Mouse (Mus musculus) common myeloid progenitor, adult 5-6 weeks (primary cell): ENCODE data around the gene Hist2h2bb. TPM values are rescaled to one million over a fixed set of nuclear protein-coding genes. Genes with fewer than 3 reads are reported as not detected.
"Not testable (repeated sequence)": the region's sequence is repeated elsewhere in the genome, so short reads cannot be mapped to it uniquely, and the experiment has no call there.

Source experiments
- ATAC-seq: replicated peaks from 2 replicates; pipeline ENCODE4 v1.8.0; 2016; ENCODE audit warnings: low read depth, mild to moderate bottlenecking, moderate TSS enrichment, inconsistent platforms; ENCODE audit not compliant: poor library complexity, severe bottlenecking
- total RNA-seq: library from RNA; stranded (forward); fragments of 200-1000, 187-1606 nt; gene quantifications from 2 replicates; pipeline ENCODE4 v1.2.3, GENCODE M21; 2017

The Hist2h2bb gene
- total RNA-seq, 1 experiment from 2014 or later = 6,356 TPM

DNA sequence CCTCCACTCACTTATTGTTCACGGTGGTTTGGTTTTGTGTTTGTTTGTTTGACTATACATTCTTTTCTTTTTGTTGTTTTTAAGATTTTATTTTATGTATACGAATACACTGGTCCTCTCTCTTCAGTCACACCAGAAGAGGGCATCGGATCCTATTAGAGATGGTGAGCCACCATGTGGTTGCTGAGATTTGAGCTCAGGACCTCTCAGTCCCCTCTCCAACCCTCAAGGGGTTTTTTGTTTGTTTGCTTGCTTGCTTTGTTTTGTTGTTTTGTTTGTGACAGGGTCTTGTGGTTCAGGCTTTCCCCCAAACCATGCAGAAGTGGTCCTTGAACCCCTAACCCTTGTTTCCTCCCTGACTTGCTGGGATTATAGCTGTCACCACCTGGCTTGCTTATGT lies 7.9 kb upstream of the Hist2h2bb start:
- ATAC-seq = no peak

DNA sequence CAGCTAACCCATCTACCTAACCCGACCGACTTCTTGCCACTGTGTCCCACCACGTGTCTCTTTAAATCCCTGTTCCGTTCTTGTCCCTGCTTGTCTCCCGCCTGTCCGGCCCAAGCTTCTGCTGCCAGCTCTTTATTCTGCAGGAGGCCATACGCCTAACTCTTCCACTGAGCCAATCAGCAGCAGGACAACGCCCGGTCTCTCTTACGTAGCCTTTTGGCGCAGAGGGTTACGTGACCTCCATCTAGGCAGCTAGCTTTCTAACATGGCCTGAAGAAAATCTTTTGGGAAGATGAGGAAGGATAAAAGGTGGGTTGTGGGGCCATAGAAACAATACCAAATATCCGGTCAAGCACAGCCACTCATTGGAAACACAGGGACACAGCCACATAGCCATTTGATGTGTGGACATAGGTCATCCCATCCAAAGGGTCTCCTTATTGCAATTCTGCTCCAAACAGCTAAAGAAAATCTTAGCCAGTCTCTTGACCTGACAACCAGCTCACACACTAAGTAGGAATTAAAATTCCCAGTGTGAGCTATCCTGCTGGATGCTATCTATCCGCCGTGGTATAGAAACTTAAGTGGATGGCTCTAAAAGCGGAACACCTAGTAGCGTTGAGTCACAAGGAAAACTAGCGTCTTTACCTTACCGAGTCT lies 7.2 kb upstream of the Hist2h2bb start:
- peak; percentile 66 for ATAC-seq

DNA sequence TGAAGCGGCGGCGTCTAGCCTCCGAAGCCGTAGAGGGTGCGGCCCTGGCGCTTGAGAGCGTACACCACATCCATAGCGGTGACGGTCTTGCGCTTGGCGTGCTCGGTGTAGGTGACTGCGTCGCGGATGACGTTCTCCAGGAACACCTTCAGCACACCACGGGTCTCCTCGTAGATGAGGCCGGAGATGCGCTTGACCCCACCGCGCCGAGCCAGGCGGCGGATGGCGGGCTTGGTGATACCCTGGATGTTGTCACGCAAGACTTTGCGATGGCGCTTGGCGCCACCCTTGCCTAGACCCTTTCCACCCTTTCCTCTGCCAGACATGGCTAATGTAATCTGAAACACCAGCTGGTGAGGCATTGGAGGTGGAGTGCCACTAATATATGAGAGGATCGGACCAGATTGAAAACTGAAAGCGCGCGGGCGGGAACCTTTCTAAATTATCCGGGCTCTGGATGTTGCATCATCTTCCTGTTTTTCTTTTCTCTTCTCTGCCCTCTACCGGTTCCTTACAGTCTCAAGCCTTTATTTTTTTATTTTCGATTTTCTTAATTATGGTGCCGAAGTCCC lies 6.5 kb upstream of the Hist2h2bb start, which contains the start of gene Hist2h4:
Gene Hist2h4, minus strand, starts transcription at position 333 of the 572 bp plus-strand sequence.
- ATAC-seq = peak; percentile 86

DNA sequence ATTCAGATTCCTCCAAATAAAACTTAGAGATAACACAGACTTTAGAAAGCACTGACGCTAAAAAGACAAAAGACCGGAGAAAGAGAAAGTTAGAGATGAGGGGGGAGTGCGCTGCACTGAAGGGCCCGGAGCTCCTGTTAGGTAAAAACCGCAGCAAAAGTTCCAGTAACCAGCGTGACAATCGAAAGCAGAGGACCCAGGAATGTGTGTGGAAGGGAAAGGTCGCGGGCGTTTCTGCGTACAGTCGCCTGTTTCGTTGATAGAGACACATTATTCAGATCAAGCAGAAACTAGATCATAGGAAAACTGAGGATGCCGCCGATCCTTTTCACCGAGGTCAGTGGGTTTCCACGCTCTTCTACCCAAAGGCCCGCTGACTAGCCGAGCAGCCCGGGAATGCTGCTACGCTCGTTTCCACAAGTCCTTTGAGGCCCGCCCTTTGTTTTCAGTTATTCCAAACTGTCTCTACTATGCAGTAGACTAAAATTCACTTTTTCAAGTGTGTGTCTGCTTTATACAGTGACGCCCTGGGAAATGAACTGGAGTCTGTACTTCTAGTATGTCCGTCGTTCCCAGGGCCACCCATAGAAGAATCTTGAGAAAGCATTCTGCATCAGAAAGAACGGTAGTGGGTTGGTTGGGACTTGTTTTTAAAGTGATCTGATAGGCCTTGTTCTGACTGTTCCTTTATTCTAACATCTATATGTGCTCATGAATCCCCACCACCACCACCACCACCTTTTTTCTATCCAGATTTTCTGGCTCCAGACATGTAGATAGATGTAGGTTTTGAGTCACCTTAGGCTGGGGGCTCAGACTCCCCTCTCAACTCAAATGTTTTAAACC lies 5.8 kb upstream of the Hist2h2bb start:
- ATAC-seq = peak; percentile 35

DNA sequence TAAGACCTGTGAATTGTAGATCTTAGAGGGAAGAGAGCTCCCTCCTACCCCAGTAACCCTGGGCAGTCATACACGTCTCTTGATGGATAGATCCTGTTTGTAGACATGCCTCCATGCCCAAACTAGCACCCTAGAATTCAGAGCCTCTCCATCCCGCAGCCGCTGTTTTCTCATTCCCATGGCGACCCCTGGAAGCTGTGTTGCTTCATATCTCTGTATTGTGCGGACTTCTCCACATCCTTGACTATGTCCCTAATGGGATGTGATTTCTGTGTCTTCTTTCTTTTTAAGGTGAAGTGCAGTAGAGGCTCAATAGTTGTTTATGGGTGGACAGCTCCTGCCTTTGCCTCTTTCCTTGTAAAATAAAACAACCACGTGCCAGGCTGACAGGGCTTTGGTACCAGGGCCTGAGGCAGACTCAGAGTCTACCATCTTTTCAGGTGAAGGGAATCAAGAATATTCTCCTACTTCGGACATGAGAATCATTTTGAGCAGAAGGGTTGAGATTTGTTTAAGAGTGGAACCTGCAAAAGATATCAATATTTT lies 5.1 kb upstream of the Hist2h2bb start:
- no peak for ATAC-seq

DNA sequence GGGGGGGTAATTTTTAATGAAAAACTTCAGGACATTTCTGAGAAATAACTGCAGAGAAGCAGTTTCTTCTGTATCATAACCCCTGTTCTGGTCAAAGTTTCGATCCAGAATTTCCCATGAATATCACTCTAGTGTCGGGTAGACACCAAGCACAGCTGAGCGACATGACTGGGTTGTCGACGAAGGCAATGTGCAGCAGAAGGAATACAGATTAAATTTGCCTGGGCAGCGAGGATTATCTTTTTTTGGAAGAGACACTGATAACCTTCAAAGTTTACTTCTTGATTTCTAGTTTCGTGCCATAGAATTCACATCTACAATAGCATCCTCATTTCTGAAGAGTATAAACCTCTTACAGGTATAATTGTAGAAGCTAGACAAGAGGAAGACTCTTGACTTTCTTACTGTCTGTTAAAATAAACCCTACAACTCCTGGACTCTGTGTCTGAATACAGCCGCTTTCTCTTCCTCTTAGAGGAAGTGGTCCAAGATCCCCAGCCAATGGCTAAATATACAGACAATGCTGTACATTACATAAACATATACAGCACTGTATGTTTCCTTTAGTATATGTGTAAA lies 3.3 kb upstream of the Hist2h2bb start:
- no peak for ATAC-seq

DNA sequence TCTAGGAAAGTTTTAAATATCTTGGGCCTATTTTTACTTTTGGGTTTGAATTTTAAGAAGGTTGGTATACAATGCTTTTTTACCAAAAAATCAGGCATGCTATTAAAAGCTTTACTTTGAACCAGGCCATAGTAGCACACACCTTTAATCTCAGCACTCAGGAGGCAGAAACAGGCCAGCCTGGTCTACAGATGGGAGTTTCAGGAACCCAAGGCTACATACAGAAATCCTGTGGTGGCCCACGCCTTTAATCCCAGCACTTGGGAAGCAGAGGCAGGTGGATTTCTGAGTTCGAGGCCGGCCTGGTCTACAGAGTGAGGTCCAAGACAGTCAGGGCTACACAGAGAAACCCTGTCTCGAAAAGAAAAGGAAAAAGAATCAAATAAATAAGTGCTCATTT lies 2.0 kb upstream of the Hist2h2bb start:
- ATAC-seq = no peak

DNA sequence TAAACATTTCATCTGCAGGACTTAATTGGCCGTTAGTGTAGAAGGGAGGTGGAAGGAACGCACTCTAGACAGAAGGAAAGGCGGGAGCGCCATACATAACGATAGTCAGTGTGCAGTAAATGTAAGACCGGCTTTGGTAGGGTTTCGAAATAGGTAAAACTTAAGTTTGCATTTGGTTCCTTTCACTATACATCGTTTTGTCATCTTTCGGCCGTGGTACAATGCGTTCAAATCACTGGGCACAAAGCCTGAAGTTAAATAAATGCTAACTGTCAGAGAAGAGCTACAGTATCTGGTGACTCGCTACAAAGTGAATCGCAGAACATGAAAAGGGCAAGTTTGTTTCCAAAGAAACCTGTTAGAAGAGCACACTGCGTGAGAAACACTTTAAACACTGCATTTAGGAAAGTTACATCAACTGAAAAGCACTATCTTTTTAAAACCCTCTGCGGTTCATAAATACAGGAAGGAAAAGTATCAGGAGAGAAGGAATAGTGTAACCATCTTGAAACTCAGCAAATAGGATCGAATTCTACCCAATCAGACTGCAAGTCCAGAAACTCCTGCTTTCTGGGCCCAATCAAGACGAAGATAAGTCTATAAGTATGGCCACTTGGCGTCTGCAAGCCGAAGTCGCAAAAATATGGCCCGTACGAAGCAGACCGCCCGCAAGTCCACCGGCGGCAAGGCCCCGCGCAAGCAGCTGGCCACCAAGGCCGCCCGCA lies 1.3 kb upstream of the Hist2h2bb start, which contains the start of gene Hist2h3b:
Gene Hist2h3b, plus strand, starts transcription at position 604 of the 725 bp plus-strand sequence.
- peak; percentile 31 for ATAC-seq

DNA sequence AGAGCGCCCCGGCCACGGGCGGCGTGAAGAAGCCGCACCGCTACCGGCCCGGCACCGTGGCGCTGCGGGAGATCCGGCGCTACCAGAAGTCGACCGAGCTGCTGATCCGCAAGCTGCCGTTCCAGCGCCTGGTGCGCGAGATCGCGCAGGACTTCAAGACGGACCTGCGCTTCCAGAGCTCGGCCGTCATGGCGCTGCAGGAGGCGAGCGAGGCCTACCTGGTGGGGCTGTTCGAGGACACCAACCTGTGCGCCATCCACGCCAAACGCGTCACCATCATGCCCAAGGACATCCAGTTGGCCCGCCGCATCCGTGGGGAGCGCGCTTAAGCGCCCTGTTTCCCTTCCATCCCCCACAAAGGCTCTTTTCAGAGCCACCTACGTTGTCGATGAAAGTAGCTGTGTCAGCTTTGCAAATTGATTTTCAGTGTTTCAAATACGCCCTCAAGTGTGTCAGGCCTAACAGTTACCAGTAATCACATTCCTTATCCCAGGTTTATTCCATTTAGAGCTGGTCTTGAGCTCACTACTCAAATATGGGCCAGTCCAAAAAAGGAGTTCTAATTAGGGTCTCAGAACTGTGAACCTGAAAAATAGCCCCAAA lies 675 bp upstream of the Hist2h2bb start:
- peak; percentile 10; the same call in 1 of the 2 replicates for ATAC-seq

DNA sequence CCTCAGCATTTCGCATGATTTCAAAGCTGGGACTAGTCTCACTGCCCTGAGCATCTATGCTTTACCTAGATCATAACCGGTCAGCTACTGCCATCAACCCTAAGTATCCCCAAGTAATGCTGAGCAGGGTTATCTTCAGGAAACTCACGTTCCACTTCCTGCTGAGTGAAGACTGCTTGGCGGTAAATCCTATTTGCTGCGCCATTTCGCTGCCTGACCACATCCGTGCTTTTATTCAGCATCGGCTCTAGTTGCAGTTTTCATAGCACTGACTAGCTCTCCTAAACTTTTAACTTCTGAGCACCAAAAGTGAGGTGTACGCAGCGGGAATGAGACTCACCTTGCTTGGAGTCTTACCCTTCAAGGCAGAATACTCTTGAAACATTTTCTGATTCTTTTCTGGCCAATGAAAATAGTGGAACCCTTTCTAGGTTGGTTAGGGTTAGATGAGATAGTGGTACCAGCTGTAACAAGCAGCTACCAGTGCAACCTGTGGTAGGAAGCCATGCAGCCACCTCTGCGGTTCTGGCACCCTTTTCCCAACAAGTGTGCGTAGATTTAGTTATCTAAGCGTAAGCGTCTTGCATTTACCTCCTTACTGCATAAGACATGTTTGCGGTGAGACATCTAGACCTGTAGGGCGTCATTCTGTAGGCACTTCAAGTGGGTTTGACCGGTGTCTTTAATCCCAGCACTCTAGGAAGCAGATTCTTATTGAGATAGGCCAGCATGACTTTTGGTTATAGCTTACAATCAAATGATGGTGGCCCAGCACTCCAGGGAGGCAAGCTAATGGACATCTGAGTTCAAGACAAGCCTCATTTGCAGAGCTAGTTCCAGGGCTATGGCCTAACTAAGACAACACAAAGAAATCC lies 4.3 kb downstream of the Hist2h2bb start:
- ATAC-seq = peak; percentile 20; the same call in 1 of the 2 replicates

DNA sequence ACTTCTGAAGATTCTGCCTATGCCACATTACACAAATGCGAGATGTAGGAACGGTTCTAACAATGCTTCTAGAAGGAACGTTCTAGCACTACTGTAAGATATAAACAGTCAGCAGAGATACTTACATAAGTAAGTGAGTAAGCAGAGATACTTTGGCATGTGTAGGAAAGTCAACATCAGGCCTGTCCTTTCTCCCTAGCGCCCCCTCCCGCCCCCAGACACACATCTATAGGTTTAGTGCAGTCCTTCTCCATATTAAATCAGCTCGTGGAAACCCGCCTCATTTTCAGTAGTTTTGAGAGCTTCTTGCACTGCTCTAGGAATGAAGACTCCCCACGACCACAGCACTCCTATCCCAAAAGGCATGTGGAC lies 7.9 kb downstream of the Hist2h2bb start:
- ATAC-seq = peak; percentile 46; the same call in 1 of the 2 replicates

DNA sequence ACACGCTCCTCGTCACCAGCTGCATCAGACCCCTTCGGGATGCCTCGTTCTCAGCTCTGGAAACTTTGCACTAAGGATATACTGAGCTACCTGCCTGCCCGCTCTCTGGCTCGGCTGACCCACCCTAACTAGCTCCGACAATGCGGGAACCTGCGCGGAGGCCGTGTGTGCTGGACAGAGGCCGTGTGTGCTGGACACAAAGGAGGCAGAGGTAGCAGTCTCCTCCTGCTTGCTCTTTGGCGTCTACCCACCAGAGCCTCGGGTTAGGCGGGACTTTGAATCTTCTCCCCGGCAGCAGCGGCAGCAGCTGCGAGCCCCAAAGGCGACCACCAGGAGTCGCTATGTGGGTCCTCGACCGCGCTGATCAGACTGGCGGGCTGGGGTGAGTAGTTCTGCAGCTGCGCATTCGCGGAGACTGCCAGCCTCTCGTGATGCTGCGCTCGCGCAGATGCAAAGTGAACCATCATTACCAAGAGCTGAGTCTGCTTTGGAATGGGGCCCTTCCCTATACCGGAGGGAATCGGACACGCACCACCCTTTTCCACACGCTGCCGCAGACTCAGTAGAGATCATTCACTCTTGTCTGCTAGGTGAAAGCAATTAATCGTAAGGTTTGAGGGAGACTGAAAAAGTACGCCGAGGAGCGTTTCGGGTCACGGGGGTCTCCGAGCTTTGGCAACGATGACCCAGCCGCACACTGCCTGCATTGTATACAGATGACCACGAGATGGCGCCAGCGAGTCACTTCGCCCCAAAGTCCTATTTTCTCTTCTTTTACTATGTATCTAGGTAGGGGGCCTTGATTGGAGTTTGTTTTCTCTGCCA lies 8.5 kb downstream of the Hist2h2bb start:
- peak; percentile 88 for ATAC-seq

DNA sequence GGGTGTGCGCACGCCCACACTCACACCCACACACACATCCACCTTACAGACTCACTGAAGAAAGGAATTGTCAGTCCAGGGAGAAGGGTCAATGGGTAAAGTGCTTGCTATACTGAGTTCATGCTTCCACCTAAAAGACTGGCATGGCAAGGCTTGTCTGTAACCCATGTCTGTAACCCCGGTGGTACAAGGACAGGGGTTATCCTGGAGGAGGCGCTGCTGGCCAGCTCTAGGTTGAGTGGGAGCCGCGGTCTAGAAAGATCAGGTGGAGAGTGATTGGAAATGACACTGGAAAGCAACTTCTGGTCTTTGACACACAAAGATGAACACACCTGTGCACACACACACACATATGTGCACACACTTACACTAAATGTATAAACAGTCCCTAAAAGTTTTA lies 11.1 kb downstream of the Hist2h2bb start:
- no peak for ATAC-seq

DNA sequence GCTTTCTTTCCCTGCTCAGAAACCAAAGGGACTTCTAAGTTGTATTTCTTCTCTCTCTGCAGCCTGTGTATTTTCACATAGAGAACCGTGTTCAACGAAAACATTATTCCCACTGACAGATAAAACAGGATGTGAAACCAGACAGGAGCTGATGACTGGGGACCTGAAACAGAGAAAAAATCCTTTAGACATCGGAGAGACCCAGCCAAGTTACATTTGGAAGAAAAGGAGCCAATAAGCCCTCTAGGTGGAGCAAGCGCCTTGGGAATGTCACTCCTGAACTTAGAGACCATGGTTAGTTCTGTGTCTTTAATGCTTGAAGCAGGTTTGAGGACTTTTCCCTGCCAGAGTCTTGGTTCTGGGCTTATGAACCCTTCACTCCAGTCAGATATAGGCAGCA lies 14.9 kb downstream of the Hist2h2bb start:
- ATAC-seq = peak; percentile 68

DNA sequence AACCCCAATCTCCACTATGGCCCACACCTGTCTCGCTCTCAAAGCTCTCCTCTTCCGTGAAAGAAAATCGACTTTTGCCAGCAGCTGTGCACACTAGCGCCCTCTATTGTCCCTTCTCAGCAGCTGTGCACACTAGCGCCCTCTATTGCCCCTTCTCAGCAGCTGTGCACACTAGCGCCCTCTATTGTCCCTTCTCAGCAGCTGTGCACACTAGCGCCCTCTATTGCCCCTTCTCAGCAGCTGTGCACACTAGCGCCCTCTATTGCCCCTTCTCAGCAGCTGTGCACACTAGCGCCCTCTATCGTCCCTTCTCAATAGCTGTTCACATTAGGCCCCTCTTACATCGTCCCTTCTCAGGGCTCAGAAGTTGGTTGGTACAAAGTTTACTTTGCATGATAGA lies 17.8 kb downstream of the Hist2h2bb start:
- not testable (repeated sequence) for ATAC-seq

DNA sequence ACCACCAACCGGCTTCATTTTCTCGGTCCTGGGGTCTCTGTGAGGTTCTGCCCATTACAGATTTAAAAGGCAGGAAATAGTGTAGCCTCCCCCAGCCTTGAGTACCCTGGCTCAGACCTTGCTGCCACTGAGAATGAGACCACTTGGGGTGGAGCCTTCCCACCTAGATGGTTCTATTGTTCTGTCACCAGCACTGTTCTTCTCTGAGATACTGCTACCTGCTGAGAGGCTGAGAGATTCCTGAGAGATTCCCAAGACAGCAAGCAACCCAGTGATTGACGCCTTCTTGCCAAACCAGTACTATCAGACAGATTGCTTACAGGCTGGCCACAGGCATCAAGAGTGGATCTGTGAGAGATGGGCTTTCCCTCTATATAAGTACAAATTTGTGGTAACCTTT lies 19.6 kb downstream of the Hist2h2bb start:
- no peak for ATAC-seq

DNA sequence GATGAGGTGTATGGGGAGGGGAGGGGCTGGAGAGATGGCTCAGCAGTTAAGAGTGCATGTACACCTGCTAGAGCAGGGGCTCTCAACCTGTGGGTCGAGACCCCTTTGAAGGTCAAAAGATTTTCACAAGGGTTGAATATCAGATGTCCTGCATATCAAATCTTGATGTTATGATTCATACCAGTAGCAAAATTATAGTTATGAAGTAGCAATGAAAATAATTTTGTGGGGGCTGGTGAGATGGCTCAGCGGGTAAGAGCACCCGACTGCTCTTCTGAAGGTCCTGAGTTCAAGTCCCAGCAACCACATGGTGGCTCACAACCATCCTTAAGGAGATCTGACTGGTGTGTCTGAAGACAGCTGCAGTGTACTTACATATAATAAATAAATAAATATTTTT lies 21.2 kb downstream of the Hist2h2bb start:
- not testable (repeated sequence) for ATAC-seq
